Mouse (Mus musculus): Measurements from ENCODE around the gene Abhd16a. TPM values are rescaled to one million over a fixed set of nuclear protein-coding genes. Genes with fewer than 3 reads are reported as not detected.

Abhd16a gene
- total RNA-seq, 2 experiments from 2014 or later: 92.8 to 96.8 TPM

DNA sequence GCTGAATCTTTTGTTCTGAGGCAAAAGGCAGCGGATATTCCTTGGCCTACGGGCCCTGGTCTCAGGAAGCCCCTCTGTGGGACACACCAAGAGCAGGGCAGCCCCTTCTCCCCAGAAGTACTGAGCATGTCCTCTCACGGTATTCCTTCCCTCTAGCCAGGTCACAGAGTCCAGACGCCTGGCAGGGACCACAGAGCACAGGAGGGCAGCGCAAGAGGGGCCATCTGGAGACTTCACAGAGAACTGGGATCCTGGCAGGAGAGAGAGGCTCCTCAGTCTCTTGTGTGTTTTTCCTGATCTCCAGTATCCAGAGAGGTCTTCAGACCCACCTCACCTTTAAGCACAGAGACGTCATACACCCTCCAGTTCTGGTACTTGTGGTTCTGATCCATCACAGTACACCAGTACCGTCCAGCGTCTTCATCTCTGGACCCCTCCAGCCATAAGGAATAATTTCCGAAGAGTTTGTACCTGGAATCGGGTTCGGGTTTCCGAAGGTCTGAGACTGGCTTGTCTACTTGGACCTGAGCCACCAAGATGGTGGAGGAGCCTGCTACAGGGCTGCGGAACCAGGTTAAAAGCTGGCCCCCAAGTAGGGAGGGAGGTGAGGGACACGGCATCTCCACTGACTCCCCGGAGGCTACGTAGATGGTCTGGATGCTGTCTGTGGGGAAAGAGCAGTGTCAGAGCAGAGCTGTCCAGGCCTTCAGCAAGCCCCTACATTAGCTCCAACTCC, 6.1 kb upstream of the Abhd16a start:
- no peak for DNase-seq (ENCODE audit: low spot score in 2 of 2)

- no peak for DNase-seq (ENCODE audit: low spot score in 2 of 2)
These were observed 5.0 kb upstream of the Abhd16a start for GRCm38 (mm10) chr17:35083929-35084497.

GRCm38 (mm10) chr17:35085208-35085865, 3.7 kb upstream of the Abhd16a start, which contains the start of gene Ly6g6f:
TSS of gene Ly6g6f (minus strand) at chr17:35085610.
- no peak for DNase-seq (ENCODE audit: low spot score in 2 of 2)

DNA sequence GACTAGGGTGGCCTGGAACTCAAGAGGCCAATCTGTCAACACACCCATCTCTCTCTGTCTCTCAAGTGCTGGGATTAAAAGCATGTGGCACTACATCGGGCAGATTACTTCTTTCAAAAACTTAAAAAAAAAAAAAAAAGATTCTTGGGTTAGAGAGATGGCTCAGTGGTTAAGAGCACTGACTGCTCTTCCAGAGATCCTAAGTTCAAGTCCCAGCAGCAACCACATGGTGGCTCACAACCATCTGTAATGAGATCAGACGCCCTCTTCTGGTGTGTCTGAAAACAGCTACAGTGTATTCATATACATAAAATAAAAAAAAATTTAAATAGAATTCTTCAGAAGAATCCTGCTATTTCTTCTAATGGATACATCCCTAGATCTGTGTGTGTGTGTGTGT, 912 bp upstream of the Abhd16a start:
- DNase-seq (ENCODE audit: low spot score in 2 of 2): no peak

GRCm38 (mm10) chr17:35090166-35090932, 1.3 kb downstream of the Abhd16a start:
- DNase-seq (ENCODE audit: low spot score in 2 of 2): no peak

DNA sequence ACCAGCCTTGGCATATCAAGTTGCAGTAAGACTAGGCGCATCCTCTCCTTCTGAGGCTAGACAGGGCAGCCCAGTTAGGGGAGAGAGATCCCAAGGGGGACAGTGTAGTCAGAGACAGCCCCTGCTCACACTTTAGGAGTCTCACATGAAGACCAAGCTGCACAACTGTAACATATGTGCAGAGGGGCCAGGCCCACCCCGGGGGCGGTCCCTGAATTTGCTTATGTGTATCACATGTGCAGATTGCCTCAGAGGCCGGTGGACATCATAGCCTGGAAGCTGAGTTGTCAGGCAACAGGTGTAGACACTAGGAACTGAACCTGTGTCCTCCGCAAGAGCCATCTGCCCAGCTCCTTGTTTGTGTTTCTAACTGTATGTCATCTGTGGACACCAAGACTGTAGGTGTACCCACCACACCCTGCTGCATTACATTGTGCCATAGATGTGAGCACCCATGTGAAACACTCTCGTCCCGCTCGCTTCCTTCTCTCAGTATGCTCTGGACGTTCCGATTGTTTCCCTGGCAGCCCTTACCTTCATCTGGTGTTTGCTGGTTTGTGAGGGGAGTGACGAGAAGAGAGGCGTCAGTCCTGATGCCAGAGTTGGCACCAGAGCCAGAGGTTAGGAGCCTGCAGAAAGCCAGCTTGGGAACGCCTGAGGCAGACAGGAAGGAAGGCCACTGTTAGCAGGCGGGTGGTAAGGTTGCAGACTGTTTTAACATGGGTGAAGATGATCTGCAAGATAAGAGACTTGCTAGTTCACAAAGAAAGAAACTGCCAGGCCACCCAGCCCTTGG, 3.5 kb downstream of the Abhd16a start:
- no peak for DNase-seq (ENCODE audit: low spot score in 2 of 2)

- no peak for DNase-seq (ENCODE audit: low spot score in 2 of 2)
These were observed 5.7 kb downstream of the Abhd16a start for GRCm38 (mm10) chr17:35094475-35095365.

DNA sequence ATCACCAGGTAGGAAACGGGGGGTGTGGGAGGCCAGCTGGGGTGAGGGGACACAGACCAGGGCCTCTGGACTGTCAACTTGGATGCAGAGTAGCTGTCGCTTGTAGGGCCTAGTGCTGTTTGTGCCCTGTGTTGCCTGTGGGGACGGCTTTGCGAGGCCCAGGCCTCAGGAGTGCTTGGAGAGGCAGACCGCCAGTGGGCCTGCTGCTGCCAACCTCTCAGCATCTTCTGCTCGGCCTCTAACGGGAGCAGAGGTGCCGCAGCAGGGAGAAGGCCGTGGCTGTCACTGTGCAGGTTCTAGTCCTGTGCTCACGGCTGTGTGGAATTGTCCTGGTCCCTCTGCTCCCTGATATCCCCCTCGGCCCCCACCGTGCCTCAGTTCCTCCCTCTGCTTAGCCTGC, 7.5 kb downstream of the Abhd16a start:
- no peak for DNase-seq (ENCODE audit: low spot score in 2 of 2)

DNA sequence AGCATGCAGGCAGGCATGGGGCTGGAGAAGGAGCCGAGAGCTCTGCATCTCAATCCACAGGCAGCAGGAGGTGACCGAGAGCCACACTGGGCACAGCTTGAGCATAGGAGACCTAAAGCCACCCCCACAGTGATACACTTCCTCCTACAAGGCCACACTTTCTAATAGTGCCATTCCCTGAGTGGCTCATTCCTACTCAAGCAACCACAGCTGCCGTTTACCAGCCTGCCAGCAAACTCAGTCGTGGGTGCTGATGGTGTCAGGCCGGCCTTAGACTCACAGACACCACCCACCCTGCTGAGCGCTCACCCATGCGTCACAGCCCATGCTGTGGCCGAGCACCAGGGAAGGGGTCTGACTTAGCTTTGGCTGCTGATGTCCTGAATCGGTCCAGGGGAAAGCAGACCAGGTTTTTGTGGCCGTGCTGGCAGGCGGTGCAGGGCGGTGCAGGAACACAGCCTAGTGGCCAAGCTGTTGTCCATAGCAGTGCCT, 8.1 kb downstream of the Abhd16a start:
- DNase-seq (ENCODE audit: low spot score in 2 of 2): no peak

DNA sequence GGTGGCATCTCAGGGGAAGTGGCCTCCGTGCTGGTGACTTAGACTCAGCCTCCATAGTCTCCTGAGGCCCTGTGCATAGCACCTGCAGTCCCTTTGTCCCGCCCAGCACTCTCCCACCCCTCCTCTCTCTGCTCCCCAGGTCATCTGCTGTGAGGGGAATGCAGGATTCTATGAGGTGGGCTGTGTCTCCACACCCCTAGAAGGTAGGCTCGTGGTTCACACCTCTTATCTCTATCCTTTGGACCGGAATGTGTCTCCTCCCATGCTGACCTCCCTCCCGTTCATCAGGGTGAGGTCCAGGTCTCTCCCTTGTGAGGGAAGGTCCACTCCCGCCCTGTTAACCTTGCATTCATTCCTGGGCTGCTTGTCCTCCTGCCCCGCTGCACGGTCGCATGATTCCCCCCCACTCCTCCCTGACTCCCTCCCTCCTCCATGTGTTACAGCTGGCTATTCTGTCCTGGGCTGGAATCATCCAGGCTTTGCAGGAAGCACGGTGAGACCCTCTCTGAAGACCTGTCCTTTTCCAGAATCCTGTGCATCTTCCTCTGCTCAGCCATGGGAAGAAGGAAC, 11.2 kb downstream of the Abhd16a start:
- no peak for DNase-seq (ENCODE audit: low spot score in 2 of 2)

GRCm38 (mm10) chr17:35101161-35101560, 12.1 kb downstream of the Abhd16a start:
- DNase-seq (ENCODE audit: low spot score in 2 of 2): no peak

DNA sequence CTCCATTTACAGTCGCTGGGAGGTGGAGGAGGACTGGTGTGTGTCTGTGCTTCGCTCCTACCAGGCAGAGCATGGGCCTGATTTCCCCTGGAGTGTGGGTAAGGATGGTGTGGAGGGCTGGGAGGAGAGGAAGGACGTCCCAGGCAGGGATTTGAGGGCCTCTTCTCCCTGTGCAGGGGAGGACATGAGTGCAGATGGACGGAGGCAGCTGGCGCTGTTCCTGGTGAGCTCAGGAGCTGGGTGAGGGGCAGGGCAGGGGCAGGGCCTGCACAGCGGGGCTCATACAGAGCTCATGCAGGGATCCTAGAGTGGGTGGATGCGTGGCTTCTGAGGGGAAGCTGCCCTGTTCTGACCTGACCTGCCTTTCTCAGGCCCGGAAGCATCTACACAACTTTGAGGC, 13.2 kb downstream of the Abhd16a start:
- no peak for DNase-seq (ENCODE audit: low spot score in 2 of 2)

DNA sequence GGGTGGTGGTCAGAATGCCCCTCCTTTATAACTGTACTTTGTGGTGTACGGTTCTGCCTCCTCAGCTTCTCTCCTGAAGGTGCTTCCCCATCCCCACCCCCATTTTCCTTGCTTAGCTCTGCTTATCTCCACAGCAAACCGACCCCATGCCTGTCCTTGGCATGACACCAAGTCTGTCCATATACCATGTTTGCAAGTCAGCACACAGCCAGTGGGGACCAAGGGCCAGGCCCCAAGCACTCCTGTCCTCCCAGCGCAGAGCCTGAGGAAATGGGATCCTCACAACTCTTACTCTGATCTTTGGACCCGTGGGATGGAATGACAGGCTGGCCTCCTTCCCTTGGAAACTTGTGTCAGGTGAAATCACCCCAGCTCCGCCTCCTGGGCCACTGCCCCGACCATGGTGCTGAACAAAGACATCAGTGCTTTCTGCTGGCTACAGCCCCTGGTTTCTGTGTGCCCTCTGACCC, 14.2 kb downstream of the Abhd16a start:
- no peak for DNase-seq (ENCODE audit: low spot score in 2 of 2)

- DNase-seq (ENCODE audit: low spot score in 2 of 2): no peak
These were observed 15.0 kb downstream of the Abhd16a start for GRCm38 (mm10) chr17:35104079-35104478.

- no peak for DNase-seq (ENCODE audit: low spot score in 2 of 2)
These were observed 15.7 kb downstream of the Abhd16a start for GRCm38 (mm10) chr17:35104754-35105153.

GRCm38 (mm10) chr17:35105740-35106389, 16.8 kb downstream of the Abhd16a start:
- no peak for DNase-seq (ENCODE audit: low spot score in 2 of 2)

DNA sequence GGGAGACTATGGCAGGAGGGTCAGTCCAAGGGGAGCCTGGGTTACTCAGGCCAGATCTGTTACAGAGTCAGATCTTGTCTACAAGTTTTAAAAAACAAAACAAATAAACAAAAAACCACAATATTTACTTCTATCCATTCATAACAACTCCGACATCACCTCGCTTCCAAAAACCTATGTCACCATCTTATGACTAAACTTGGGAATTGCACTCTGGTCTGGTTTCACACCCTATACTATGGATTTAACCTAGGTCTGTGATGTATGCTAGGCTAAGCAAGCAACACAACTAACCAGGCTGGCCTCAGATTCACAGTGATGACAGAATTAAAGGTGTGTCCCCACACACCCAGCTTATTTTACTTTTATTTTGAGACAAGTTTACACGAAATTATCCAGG, 17.5 kb downstream of the Abhd16a start:
- DNase-seq (ENCODE audit: low spot score in 2 of 2): no peak

DNA sequence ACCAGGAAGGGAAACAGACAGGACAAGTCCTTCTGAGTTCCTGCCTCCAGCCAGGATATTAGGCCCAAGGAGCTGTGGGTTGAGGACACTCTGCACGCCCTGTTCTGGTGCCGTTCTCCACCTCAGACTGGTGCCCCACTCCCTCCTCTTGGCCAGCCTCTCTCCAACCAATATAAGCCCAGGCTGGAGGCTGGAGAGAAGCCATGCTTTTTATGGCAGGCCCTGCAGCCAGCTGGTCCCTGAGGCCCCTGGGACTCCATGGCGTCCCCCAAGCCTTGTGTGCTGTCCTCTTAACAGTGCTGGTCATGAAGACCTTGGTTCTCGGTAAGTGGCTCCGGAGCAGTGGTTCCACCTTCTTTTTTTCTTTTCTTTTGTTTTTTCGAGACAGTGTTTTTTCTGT, 19.0 kb downstream of the Abhd16a start, which contains the start of gene Ly6g5c:
Ly6g5c (plus strand) TSS at position 183 of the 400 bp plus-strand sequence.
- DNase-seq (ENCODE audit: low spot score in 2 of 2): no peak

DNA sequence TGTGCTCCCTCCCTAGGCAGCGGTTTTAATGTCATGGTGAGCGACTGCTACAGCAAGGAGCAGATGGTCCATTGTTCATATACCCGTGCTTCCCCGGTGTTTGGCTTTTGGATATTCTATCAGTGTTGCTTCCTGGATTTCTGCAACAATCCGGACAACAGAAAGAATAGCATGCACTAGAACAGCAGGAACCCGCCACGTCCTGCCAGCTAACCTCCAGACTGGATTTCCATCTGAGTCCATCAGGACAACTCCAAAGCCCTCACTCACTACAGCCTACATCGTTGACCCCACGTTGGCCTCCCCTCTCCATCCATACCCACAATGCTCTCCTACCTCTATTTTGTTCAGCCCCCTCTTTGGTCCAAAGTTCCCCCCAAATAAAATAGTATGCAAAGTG, 22.7 kb downstream of the Abhd16a start:
- DNase-seq (ENCODE audit: low spot score in 2 of 2): no peak
